Mouse (Mus musculus): ENCODE measurements around the gene Gprin1.

GRCm38 (mm10) chr13:54788740-54789560 is 39.3 kb upstream of the Gprin1 start, which contains the start of gene Tspan17:
- TF ChIP-seq CTCF (IDR thresholded peaks at IDR 0.05) (no peak), EP300 (IDR thresholded peaks at IDR 0.05) (no peak)
